ENCODE assay signal across 8 mouse cellular contexts in genomic region chr3:97158611-97159508, GRCm38 (mm10). TPM values are rescaled to one million over a fixed set of nuclear protein-coding genes. Genes with fewer than 3 reads are reported as not detected.
DNase-seq lines count a peak whose midpoint lies in the region; ATAC-seq lines count a peak whose summit lies in the region.

Gene Acp6 (plus strand): TSS chr3:97158777.

- DNase-seq in Muller cell, postnatal 12 days (ENCODE audit: inconsistent ontology term): peak; percentile 93
- peak; percentile 89 for DNase-seq in cerebellum, adult 9-11 months
- peak; percentile 72 to 86 for DNase-seq in frontal cortex, postnatal 10 days (ENCODE audit: low spot score in 2 of 2)
- DNase-seq in layer of hippocampus, postnatal 14 days (ENCODE audit: low spot score in 2 of 2): peak; percentile 77 to 93
- peak; percentile 91 for DNase-seq in lung, postnatal 14 days
- DNase-seq in retina, adult 2 months (ENCODE audit: low read depth, low spot score): peak; percentile 93
- DNase-seq in thymus, postnatal 36 days: peak; percentile 85 to 90

- H3K27ac ChIP-seq in hindbrain, embryonic 12.5 days: peak within 1 kb of the TSS; percentile 55

- ATAC-seq in hindbrain, embryonic 12.5 days (ENCODE audit: low FRiP score): peak; percentile 94

- H3K4me1 ChIP-seq in hindbrain, embryonic 12.5 days: peaks cover 9% of the 10 kb centered on the region

- no peaks in the 10 kb centered on the region for H3K36me3 ChIP-seq in hindbrain, embryonic 12.5 days

- no peaks in the 10 kb centered on the region for H3K27me3 ChIP-seq in hindbrain, embryonic 12.5 days

- no peaks in the 10 kb centered on the region for H3K9me3 ChIP-seq in hindbrain, embryonic 12.5 days (replicated peaks)

- under 1% methylated on average over 53 of the region's 54 CpGs for WGBS in hindbrain, embryonic 12.5 days

- H3K4me2 ChIP-seq in hindbrain, embryonic 12.5 days (replicated peaks): peak within 1 kb of the TSS; percentile 74

- H3K4me3 ChIP-seq in hindbrain, embryonic 12.5 days: peak within 1 kb of the TSS; percentile 70

- H3K9ac ChIP-seq in hindbrain, embryonic 12.5 days: peak within 1 kb of the TSS; percentile 61

RNA-seq across cellular contexts. Expression of gene Acp6, which starts in this region (rescaled TPM):
- 21.5 and 21.6 TPM in 2 replicates for polyA plus RNA-seq in hindbrain, embryonic 12.5 days (2016; fragmentation: Nextera tagmentation; extraction: Ambion mirVana)
- total RNA-seq in layer of hippocampus, postnatal 14 days (2021): 10 to 100 TPM; 20.7 to 22.1 TPM

Comparison
In these comparisons a context has a peak if more than half of its experiments do, and no peak if none do; other contexts are left out.
1. Peak in every context shown above with its lines: DNase-seq, ATAC-seq, H3K4me3 ChIP-seq and H3K27ac ChIP-seq.